Mouse (Mus musculus) thymus, adult 2 months (tissue): ENCODE measurements around the gene Fank1. TPM values are rescaled to one million over a fixed set of nuclear protein-coding genes. Genes with fewer than 3 reads are reported as not detected.
A peak's percentile ranks its signal among the peaks of the same experiment; 100 is the strongest.

Source experiments
- DNase-seq: peaks from one replicate; pipeline ENCODE4 v3.0.0; 2021
- H3K27ac ChIP-seq: fragments of 200-500 bp; 2 replicates; pipeline ENCODE4 v1.5.1; 2012; ENCODE audit warnings: low read length, control low read depth; ENCODE audit not compliant: control insufficient read depth, insufficient read depth
- H3K27me3 ChIP-seq: fragments of 200-500 bp; 2 replicates; pipeline ENCODE4 v1.6.1; 2012; ENCODE audit warnings: mild to moderate bottlenecking, low read length, moderate library complexity, mixed read lengths; ENCODE audit not compliant: control insufficient read depth, insufficient read depth
- H3K36me3 ChIP-seq: fragments of 200-500 bp; 2 replicates; pipeline ENCODE4 v1.6.1; 2012; ENCODE audit warnings: mild to moderate bottlenecking, low read length, moderate library complexity; ENCODE audit not compliant: control insufficient read depth, insufficient read depth
- H3K4me1 ChIP-seq: fragments of 200-500 bp; replicated peaks from 2 replicates; pipeline ENCODE4 v1.6.1; 2012; ENCODE audit warnings: low read length; ENCODE audit not compliant: control insufficient read depth, insufficient read depth
- H3K4me3 ChIP-seq: fragments of 200-500 bp; 2 replicates; pipeline ENCODE4 v1.5.1; 2012; ENCODE audit warnings: mild to moderate bottlenecking, low read length, control low read depth, moderate library complexity; ENCODE audit not compliant: control insufficient read depth, insufficient read depth
- CTCF ChIP-seq: fragments of 200-500 bp; IDR thresholded peaks from 2 replicates; pipeline ENCODE4 v1.5.1; 2012; ENCODE audit warnings: mild to moderate bottlenecking, control low read depth, low read length, moderate library complexity, borderline replicate concordance; ENCODE audit not compliant: control insufficient read depth, poor library complexity, insufficient read depth; ENCODE audit errors: extremely low read depth
- POLR2A ChIP-seq: fragments of 200-500 bp; IDR thresholded peaks from 2 replicates; pipeline ENCODE4 v1.6.1; 2012; ENCODE audit warnings: mild to moderate bottlenecking, low read length, control low read depth, moderate library complexity; ENCODE audit not compliant: control insufficient read depth, poor library complexity, insufficient read depth; ENCODE audit errors: extremely low read depth
- WGBS: fragments of 180-500 bp; shearing (Covaris S2); methylation state at CpG from one replicate; pipeline ENCODE4 v1.1.7; 2018; 5-methylcytosine and 5-hydroxymethylcytosine counted together
- polyA plus RNA-seq: library from polyadenylated mRNA; depleted of rRNA; stranded (reverse); fragments of >200 nt; gene quantifications from 2 replicates; pipeline ENCODE4 v1.2.3, GENCODE M21; 2012

Fank1 gene
- polyA plus RNA-seq, 1 experiment: 0.32 TPM

GRCm38 (mm10) chr7:133781583-133781982 is 4.9 kb downstream of the Fank1 start:
- TF ChIP-seq POLR2A (no peak), CTCF (no peak)
- Histone ChIP-seq H3K4me1 (peaks cover 2% of the 10 kb centered on the region), H3K27ac (no peak overlapping the region), H3K36me3 (no peaks in the 10 kb centered on the region), H3K27me3 (no peaks in the 10 kb centered on the region), H3K4me3 (no peak overlapping the region)
- no peak for DNase-seq
- WGBS: 84% methylated on average over 6 of the region's 6 CpGs

GRCm38 (mm10) chr7:133781991-133782390 is 5.3 kb downstream of the Fank1 start:
- TF ChIP-seq CTCF (no peak), POLR2A (no peak)
- no peak for DNase-seq
- H3K27me3 ChIP-seq: no peaks in the 10 kb centered on the region
- no peaks in the 10 kb centered on the region for H3K36me3 ChIP-seq
- no peak overlapping the region for H3K4me3 ChIP-seq
- 93% methylated on average over 6 of the region's 6 CpGs for WGBS
- no peaks in the 10 kb centered on the region for H3K4me1 ChIP-seq
- H3K27ac ChIP-seq: no peak overlapping the region

GRCm38 (mm10) chr7:133782717-133783435 is 6.2 kb downstream of the Fank1 start, which contains the start of gene Dhx32:
Gene Dhx32 (minus strand): TSS chr7:133782726.
- DNase-seq: peak; percentile 30
- Histone ChIP-seq H3K27ac (no peak within 1 kb of the TSS), H3K36me3 (no peaks in the 10 kb centered on the region), H3K4me1 (no peaks in the 10 kb centered on the region), H3K27me3 (no peaks in the 10 kb centered on the region), H3K4me3 (no peak within 1 kb of the TSS)
- 67% methylated on average over 18 of the region's 18 CpGs for WGBS
- TF ChIP-seq POLR2A (no peak), CTCF (peak; percentile 46; the same call in 1 of the 2 replicates)

GRCm38 (mm10) chr7:133787571-133787970 is 10.9 kb downstream of the Fank1 start:
- no peak overlapping the region for H3K27ac ChIP-seq
- no peak for DNase-seq
- TF ChIP-seq POLR2A: no peak
- no peak for TF ChIP-seq CTCF
- no peaks in the 10 kb centered on the region for H3K27me3 ChIP-seq
- H3K36me3 ChIP-seq: no peaks in the 10 kb centered on the region
- H3K4me3 ChIP-seq: no peak overlapping the region
- H3K4me1 ChIP-seq: no peaks in the 10 kb centered on the region
- WGBS: 89% methylated on average over 6 of the region's 6 CpGs

GRCm38 (mm10) chr7:133788147-133788546 is 11.5 kb downstream of the Fank1 start:
- 76% methylated on average over 3 of the region's 3 CpGs for WGBS
- no peak for DNase-seq
- H3K4me1 ChIP-seq: no peaks in the 10 kb centered on the region
- no peak overlapping the region for H3K4me3 ChIP-seq
- no peak for TF ChIP-seq CTCF
- TF ChIP-seq POLR2A: no peak
- H3K36me3 ChIP-seq: no peaks in the 10 kb centered on the region
- H3K27ac ChIP-seq: no peak overlapping the region
- no peaks in the 10 kb centered on the region for H3K27me3 ChIP-seq

- WGBS: 92% methylated on average over 4 of the region's 4 CpGs
- DNase-seq: no peak
- no peaks in the 10 kb centered on the region for H3K36me3 ChIP-seq
- H3K27ac ChIP-seq: no peak overlapping the region
- TF ChIP-seq POLR2A: no peak
- H3K27me3 ChIP-seq: no peaks in the 10 kb centered on the region
- H3K4me3 ChIP-seq: no peak overlapping the region
- no peaks in the 10 kb centered on the region for H3K4me1 ChIP-seq
Measured at GRCm38 (mm10) chr7:133790171-133790570, 13.5 kb downstream of the Fank1 start.
